Mouse (Mus musculus) stomach, embryonic 15.5 days (tissue): ENCODE measurements around the gene Nlrp4b. TPM values are rescaled to one million over a fixed set of nuclear protein-coding genes. Genes with fewer than 3 reads are reported as not detected.
"Not testable (repeated sequence)": the region's sequence is repeated elsewhere in the genome, so short reads cannot be mapped to it uniquely, and the experiment has no call there.

Experiments
- ATAC-seq: fragments of 200-750 bp; cut with Nextera tagmentation; 2 replicates; pipeline ENCODE4 v1.8.0; 2017; ENCODE audit warnings: low read depth, moderate number of reproducible peaks, moderate TSS enrichment; ENCODE audit not compliant: insufficient read depth, low FRiP score
- H3K27ac ChIP-seq: fragments of 300-500 bp; sonication (generic); 2 replicates; pipeline ENCODE4 v1.5.1; 2015; ENCODE audit warnings: mild to moderate bottlenecking, inconsistent platforms
- H3K27me3 ChIP-seq: fragments of 300-500 bp; sonication (generic); replicated peaks from 2 replicates; pipeline ENCODE4 v1.6.1; 2015; ENCODE audit warnings: inconsistent platforms
- H3K36me3 ChIP-seq: fragments of 300-500 bp; sonication (generic); 2 replicates; pipeline ENCODE4 v1.6.1; 2015; ENCODE audit warnings: inconsistent platforms
- H3K4me1 ChIP-seq: fragments of 300-500 bp; sonication (generic); 2 replicates; pipeline ENCODE4 v1.6.1; 2015; ENCODE audit warnings: inconsistent platforms
- H3K4me2 ChIP-seq: fragments of 300-500 bp; sonication (generic); 2 replicates; pipeline ENCODE4 v1.6.1; 2015; ENCODE audit warnings: mild to moderate bottlenecking, inconsistent platforms
- H3K4me3 ChIP-seq: fragments of 300-500 bp; sonication (generic); replicated peaks from 2 replicates; pipeline ENCODE4 v1.5.1; 2015; ENCODE audit warnings: inconsistent platforms
- H3K9ac ChIP-seq: fragments of 300-500 bp; sonication (generic); 2 replicates; pipeline ENCODE4 v1.6.1; 2015; ENCODE audit warnings: inconsistent platforms
- H3K9me3 ChIP-seq: fragments of 300-500 bp; sonication (generic); 2 replicates; pipeline ENCODE4 v1.6.1; 2016; ENCODE audit warnings: inconsistent platforms
- WGBS: fragments of 180-500 bp; shearing (Covaris S2); methylation state at CpG from one replicate; pipeline ENCODE4 v1.1.7; 2015; 5-methylcytosine and 5-hydroxymethylcytosine counted together
- polyA plus RNA-seq: library from polyadenylated mRNA; unstranded; fragments of >200 nt; fragmentation: Nextera tagmentation; extraction: Ambion mirVana; gene quantifications from 2 replicates; pipeline ENCODE4 v1.2.1, GENCODE M21; 2015

The Nlrp4b gene
- polyA plus RNA-seq, result not detected in 2 replicates

DNA sequence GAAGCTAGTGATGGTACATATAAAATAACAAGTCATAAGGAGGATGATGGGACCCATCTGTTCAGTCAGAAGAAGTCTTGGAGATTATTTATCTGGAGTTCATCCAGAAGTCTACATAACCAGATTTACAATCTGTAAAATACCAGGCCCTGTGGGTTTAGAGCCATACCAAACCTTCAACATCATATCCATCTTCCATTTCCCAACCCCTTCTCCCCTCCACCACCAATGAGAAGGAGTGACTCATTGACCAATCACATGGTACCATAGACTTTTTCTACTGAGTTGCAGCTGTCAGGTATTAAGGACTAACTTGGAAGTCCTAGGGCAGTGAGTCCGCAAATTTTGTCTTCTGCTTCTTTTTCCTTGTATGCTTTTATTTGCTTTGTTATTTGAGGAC lies at the start of gene Nlrp4b:
Nlrp4b (plus strand) TSS at position 301 of the 400 bp plus-strand sequence.
- H3K27me3 ChIP-seq, result no peaks in the 10 kb centered on the region
- H3K36me3 ChIP-seq, result no peaks in the 10 kb centered on the region
- no peaks in the 10 kb centered on the region for H3K9me3 ChIP-seq
- 85% methylated on average over 1 of the region's 1 CpGs for WGBS
- no peaks in the 10 kb centered on the region for H3K4me1 ChIP-seq
- H3K4me2 ChIP-seq, result no peak within 1 kb of the TSS
- H3K4me3 ChIP-seq, result no peak within 1 kb of the TSS
- H3K27ac ChIP-seq, result no peak within 1 kb of the TSS
- no peak within 1 kb of the TSS for H3K9ac ChIP-seq
- no peak for ATAC-seq

GRCm38 (mm10) chr7:10754264-10754663 lies 66.7 kb downstream of the Nlrp4b start, which contains the start of gene Vmn1r71:
TSS of gene Vmn1r71 (minus strand) at chr7:10754364.
- H3K9ac ChIP-seq, result no peak within 1 kb of the TSS
- no peak within 1 kb of the TSS for H3K4me3 ChIP-seq
- no peak within 1 kb of the TSS for H3K27ac ChIP-seq
- H3K27me3 ChIP-seq, result no peaks in the 10 kb centered on the region
- no peak within 1 kb of the TSS for H3K4me2 ChIP-seq
- ATAC-seq, result no peak
- H3K9me3 ChIP-seq, result no peaks in the 10 kb centered on the region
- no peaks in the 10 kb centered on the region for H3K36me3 ChIP-seq
- no peaks in the 10 kb centered on the region for H3K4me1 ChIP-seq

- H3K4me2 ChIP-seq, ATAC-seq, H3K4me3 ChIP-seq, H3K27ac ChIP-seq, H3K27me3 ChIP-seq, H3K36me3 ChIP-seq, H3K9ac ChIP-seq, H3K4me1 ChIP-seq, H3K9me3 ChIP-seq: not testable (repeated sequence)
Measured at GRCm38 (mm10) chr7:10757551-10757950, 70.0 kb downstream of the Nlrp4b start.

Other genes starting within 250 kb of the Nlrp4b start
- not detected in 2 replicates for gene Vmn1r67, start 244.5 kb upstream of the Nlrp4b start, polyA plus RNA-seq
- 7.5 and 8.8 TPM in 2 replicates for gene Zik1, start 192.4 kb upstream of the Nlrp4b start, polyA plus RNA-seq
- not detected in 2 replicates for gene Vmn1r68, start 129.3 kb upstream of the Nlrp4b start, polyA plus RNA-seq
- not detected in 2 replicates for gene Vmn1r69, start 74.1 kb upstream of the Nlrp4b start, polyA plus RNA-seq
- gene Vmn1r70, start 56.3 kb upstream of the Nlrp4b start, polyA plus RNA-seq, result not detected in 2 replicates
- gene Vmn1r71, start 66.6 kb downstream of the Nlrp4b start, polyA plus RNA-seq, result not detected in 2 replicates
- not detected in 2 replicates for gene Zscan4b, start 217.3 kb downstream of the Nlrp4b start, polyA plus RNA-seq